Mouse (Mus musculus) liver, postnatal 0 days (tissue): ENCODE data around the gene Lysmd1.

Experiments
- CTCF ChIP-seq: sonication (generic); IDR thresholded peaks from 2 replicates; pipeline ENCODE4 v1.5.1; 2016; ENCODE audit warnings: antibody characterized with exemption, low read depth
- EP300 ChIP-seq: IDR thresholded peaks from 2 replicates; pipeline ENCODE4 v1.6.1; 2016; ENCODE audit warnings: antibody characterized with exemption, low read depth, mild to moderate bottlenecking

- peak; percentile 80 for TF ChIP-seq CTCF
- no peak for TF ChIP-seq EP300
Observed at GRCm38 (mm10) chr3:95153874-95154273, 20.0 kb downstream of the Lysmd1 start.
